Mouse (Mus musculus): ENCODE data around the gene Tmem217. TPM values are rescaled to one million over a fixed set of nuclear protein-coding genes. Genes with fewer than 3 reads are reported as not detected.

Gene Tmem217
- polyA plus RNA-seq, 1 experiment from 2014 or later: not detected

DNA sequence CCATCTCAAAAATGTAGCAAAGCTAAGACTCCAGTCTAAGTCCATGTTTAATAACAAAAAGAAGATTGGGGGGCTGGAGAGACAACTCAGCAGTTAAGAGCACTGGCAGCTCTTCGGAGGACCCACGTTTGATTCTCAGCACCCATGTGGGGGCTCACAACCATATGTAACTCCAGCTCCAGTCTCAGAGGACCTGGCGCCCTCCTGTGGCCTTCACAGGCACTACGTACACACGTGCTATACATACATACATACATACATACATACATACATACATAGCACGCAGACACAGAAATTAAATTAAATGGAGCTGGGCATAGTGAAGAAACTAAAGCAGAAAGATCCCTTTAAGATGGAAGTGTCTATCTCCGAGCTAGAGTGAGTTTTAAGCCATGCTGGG is 69.6 kb downstream of the Tmem217 start:
- H3K4me2 ChIP-seq (ENCODE audit: low read depth, low read length): no peak overlapping the region
- H3K9me3 ChIP-seq (ENCODE audit: low read length): 0 out of 2 replicates have a peak, but pooled peaks cover 2% of the 10 kb centered on the region
- peak; percentile 27; the same call in 1 of the 2 replicates for TF ChIP-seq CTCF (IDR thresholded peaks at IDR 0.05; ENCODE audit: low read depth)
- no peak for TF ChIP-seq EP300 (IDR thresholded peaks at IDR 0.05; ENCODE audit: low read depth)
- 89% methylated on average over 7 of the region's 7 CpGs for WGBS (ENCODE audit: insufficient replicate concordance)
- DNase-seq (no peak), ATAC-seq (no peak)
- no peaks in the 10 kb centered on the region for H3K36me3 ChIP-seq (replicated peaks; ENCODE audit: insufficient read depth, low read length)
- no peak overlapping the region for H3K4me3 ChIP-seq (ENCODE audit: low read depth, low read length)
- H3K27ac ChIP-seq (ENCODE audit: low read depth): no peak overlapping the region
- no peak overlapping the region for H3K9ac ChIP-seq (replicated peaks)
- H3K27me3 ChIP-seq (ENCODE audit: insufficient read depth, low read length): no peaks in the 10 kb centered on the region
- H3K4me1 ChIP-seq (ENCODE audit: insufficient read depth): peaks cover 18% of the 10 kb centered on the region

GRCm38 (mm10) chr17:29480256-29480655 is 71.9 kb downstream of the Tmem217 start:
- 81% methylated on average over 2 of the region's 2 CpGs for WGBS (ENCODE audit: insufficient replicate concordance)
- Histone ChIP-seq H3K9ac (replicated peaks) (no peak overlapping the region), H3K4me3 (ENCODE audit: low read depth, low read length) (no peak overlapping the region), H3K9me3 (ENCODE audit: low read length) (0 out of 2 replicates have a peak, but pooled peaks cover 2% of the 10 kb centered on the region), H3K27ac (ENCODE audit: low read depth) (no peak overlapping the region), H3K27me3 (ENCODE audit: insufficient read depth, low read length) (no peaks in the 10 kb centered on the region), H3K4me1 (ENCODE audit: insufficient read depth) (peaks cover 8% of the 10 kb centered on the region), H3K36me3 (replicated peaks; ENCODE audit: insufficient read depth, low read length) (no peaks in the 10 kb centered on the region), H3K4me2 (ENCODE audit: low read depth, low read length) (no peak overlapping the region)
- no peak for ATAC-seq
- DNase-seq: no peak
- TF ChIP-seq EP300 (IDR thresholded peaks at IDR 0.05; ENCODE audit: low read depth) (no peak), CTCF (IDR thresholded peaks at IDR 0.05; ENCODE audit: low read depth) (no peak)

- no peak overlapping the region for H3K4me3 ChIP-seq (ENCODE audit: low read depth, low read length)
- no peak for DNase-seq
- H3K27ac ChIP-seq (ENCODE audit: low read depth): no peak overlapping the region
- H3K9ac ChIP-seq (replicated peaks): no peak overlapping the region
- TF ChIP-seq CTCF (IDR thresholded peaks at IDR 0.05; ENCODE audit: low read depth): no peak
- TF ChIP-seq EP300 (IDR thresholded peaks at IDR 0.05; ENCODE audit: low read depth): no peak
- 58% methylated on average over 4 of the region's 4 CpGs for WGBS (ENCODE audit: insufficient replicate concordance)
- H3K27me3 ChIP-seq (ENCODE audit: insufficient read depth, low read length): no peaks in the 10 kb centered on the region
- peaks cover 6% of the 10 kb centered on the region; the same call in 1 of the 2 replicates for H3K4me1 ChIP-seq (ENCODE audit: insufficient read depth)
- no peaks in the 10 kb centered on the region for H3K36me3 ChIP-seq (replicated peaks; ENCODE audit: insufficient read depth, low read length)
- ATAC-seq: no peak
- H3K4me2 ChIP-seq (ENCODE audit: low read depth, low read length): no peak overlapping the region
- 0 out of 2 replicates have a peak, but pooled peaks cover 2% of the 10 kb centered on the region for H3K9me3 ChIP-seq (ENCODE audit: low read length)
Measured at GRCm38 (mm10) chr17:29478271-29478670, 73.9 kb downstream of the Tmem217 start.

GRCm38 (mm10) chr17:29477357-29477756 is 74.8 kb downstream of the Tmem217 start:
- Histone ChIP-seq H3K4me2 (ENCODE audit: low read depth, low read length) (no peak overlapping the region), H3K9me3 (ENCODE audit: low read length) (0 out of 2 replicates have a peak, but pooled peaks cover 1% of the 10 kb centered on the region), H3K4me3 (ENCODE audit: low read depth, low read length) (no peak overlapping the region), H3K4me1 (ENCODE audit: insufficient read depth) (peaks cover 6% of the 10 kb centered on the region; the same call in 1 of the 2 replicates), H3K27me3 (ENCODE audit: insufficient read depth, low read length) (no peaks in the 10 kb centered on the region), H3K27ac (ENCODE audit: low read depth) (no peak overlapping the region), H3K9ac (replicated peaks) (no peak overlapping the region), H3K36me3 (replicated peaks; ENCODE audit: insufficient read depth, low read length) (no peaks in the 10 kb centered on the region)
- DNase-seq (no peak), ATAC-seq (no peak)
- TF ChIP-seq CTCF (IDR thresholded peaks at IDR 0.05; ENCODE audit: low read depth): no peak
- TF ChIP-seq EP300 (IDR thresholded peaks at IDR 0.05; ENCODE audit: low read depth): no peak
- 87% methylated on average over 10 of the region's 10 CpGs for WGBS (ENCODE audit: insufficient replicate concordance)

DNA sequence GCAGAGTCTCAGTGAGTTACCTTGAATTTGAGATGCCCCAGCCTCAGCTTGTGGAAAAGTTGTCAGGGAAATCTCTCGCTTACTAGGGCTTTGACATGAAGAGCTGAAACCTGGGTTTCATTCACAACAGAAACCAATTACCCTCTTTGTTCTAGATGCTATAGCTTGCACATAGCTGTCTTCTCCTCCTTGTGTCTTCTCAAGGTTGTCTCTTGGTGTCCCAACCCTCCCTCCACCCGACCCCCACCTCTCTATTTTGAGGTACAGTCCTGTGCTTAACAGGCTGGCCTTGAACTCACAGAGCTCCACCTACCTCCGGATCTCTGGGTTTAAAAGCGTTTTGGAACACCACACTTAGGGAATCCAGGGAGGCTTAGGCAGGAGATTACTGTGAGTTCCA is 75.7 kb downstream of the Tmem217 start:
- no peak overlapping the region for H3K4me2 ChIP-seq (ENCODE audit: low read depth, low read length)
- H3K9ac ChIP-seq (replicated peaks): no peak overlapping the region
- 0 out of 2 replicates have a peak, but pooled peaks cover 2% of the 10 kb centered on the region for H3K9me3 ChIP-seq (ENCODE audit: low read length)
- ATAC-seq (no peak), DNase-seq (no peak)
- no peaks in the 10 kb centered on the region for H3K36me3 ChIP-seq (replicated peaks; ENCODE audit: insufficient read depth, low read length)
- no peaks in the 10 kb centered on the region for H3K27me3 ChIP-seq (ENCODE audit: insufficient read depth, low read length)
- peaks cover 6% of the 10 kb centered on the region; the same call in 1 of the 2 replicates for H3K4me1 ChIP-seq (ENCODE audit: insufficient read depth)
- no peak overlapping the region for H3K4me3 ChIP-seq (ENCODE audit: low read depth, low read length)
- no peak for TF ChIP-seq EP300 (IDR thresholded peaks at IDR 0.05; ENCODE audit: low read depth)
- TF ChIP-seq CTCF (IDR thresholded peaks at IDR 0.05; ENCODE audit: low read depth): no peak
- H3K27ac ChIP-seq (ENCODE audit: low read depth): no peak overlapping the region
- 75% methylated on average over 4 of the region's 4 CpGs for WGBS (ENCODE audit: insufficient replicate concordance)

Small RNAs within 50 kb of the gene (microRNA-seq; reads per million reads assigned to microRNA genes)
- not detected for gene Mir7667

Other genes starting within 250 kb of the Tmem217 start
- 2.1 and 2.2 TPM in 2 replicates for gene Pi16, start 234.7 kb downstream of the Tmem217 start, polyA plus RNA-seq (2015; fragmentation: Nextera tagmentation; extraction: Ambion mirVana)
- gene Mtch1, start 204.5 kb downstream of the Tmem217 start, polyA plus RNA-seq (2015; fragmentation: Nextera tagmentation; extraction: Ambion mirVana): 49.0 and 57.5 TPM in 2 replicates
- 6.3 and 8.9 TPM in 2 replicates for gene Fgd2, start 191.5 kb downstream of the Tmem217 start, polyA plus RNA-seq (2015; fragmentation: Nextera tagmentation; extraction: Ambion mirVana)
- 35.6 and 57.1 TPM in 2 replicates for gene Pim1, start 61.6 kb downstream of the Tmem217 start, polyA plus RNA-seq (2015; fragmentation: Nextera tagmentation; extraction: Ambion mirVana)
- not detected in 2 replicates for gene Gm17657, start 2.7 kb downstream of the Tmem217 start, polyA plus RNA-seq (2015; fragmentation: Nextera tagmentation; extraction: Ambion mirVana)
- gene Tbc1d22b, start 2.6 kb downstream of the Tmem217 start, polyA plus RNA-seq (2015; fragmentation: Nextera tagmentation; extraction: Ambion mirVana): 1.9 and 2.1 TPM in 2 replicates
- gene Rnf8, start 62.4 kb upstream of the Tmem217 start, polyA plus RNA-seq (2015; fragmentation: Nextera tagmentation; extraction: Ambion mirVana): 20.9 and 22.3 TPM in 2 replicates
- gene Gm28043, start 62.5 kb upstream of the Tmem217 start, polyA plus RNA-seq (2015; fragmentation: Nextera tagmentation; extraction: Ambion mirVana): 0.49 and 0.69 TPM in 2 replicates
- 52.8 and 57.2 TPM in 2 replicates for gene Cmtr1, start 108.2 kb upstream of the Tmem217 start, polyA plus RNA-seq (2015; fragmentation: Nextera tagmentation; extraction: Ambion mirVana)
- gene Ccdc167, start 164.7 kb upstream of the Tmem217 start, polyA plus RNA-seq (2015; fragmentation: Nextera tagmentation; extraction: Ambion mirVana): 4.2 and 4.6 TPM in 2 replicates